Mouse (Mus musculus): ENCODE measurements at regions not wholly inside any gene's neighbourhood (a gene's known extent, or its start where the extent isn't known, plus 50 kb on each side); places are given as distances from the start of the nearest gene placed in this dataset.

DNA sequence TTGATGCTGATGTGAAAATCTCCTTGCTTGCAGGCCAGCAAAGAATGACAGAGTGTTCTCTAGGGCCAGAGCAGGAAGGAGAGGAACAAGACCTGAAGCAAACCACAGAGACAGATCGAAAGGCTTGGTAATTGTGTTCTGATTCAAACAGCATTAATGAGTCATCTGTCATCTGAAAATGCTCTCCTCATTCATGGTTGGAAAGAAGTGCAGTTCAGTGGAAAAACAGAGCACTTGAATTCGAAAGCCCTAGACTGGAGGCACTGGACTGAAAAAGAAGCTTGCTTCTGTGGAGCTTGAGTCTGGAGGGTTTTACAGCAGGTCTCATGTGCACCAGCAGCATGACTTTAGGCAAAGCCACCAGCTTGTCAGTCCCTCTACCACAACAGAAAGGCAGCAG is 374.3 kb upstream of the B430305J03Rik start:
- DNase-seq (ENCODE audit: low read depth): peak; percentile 3

DNA sequence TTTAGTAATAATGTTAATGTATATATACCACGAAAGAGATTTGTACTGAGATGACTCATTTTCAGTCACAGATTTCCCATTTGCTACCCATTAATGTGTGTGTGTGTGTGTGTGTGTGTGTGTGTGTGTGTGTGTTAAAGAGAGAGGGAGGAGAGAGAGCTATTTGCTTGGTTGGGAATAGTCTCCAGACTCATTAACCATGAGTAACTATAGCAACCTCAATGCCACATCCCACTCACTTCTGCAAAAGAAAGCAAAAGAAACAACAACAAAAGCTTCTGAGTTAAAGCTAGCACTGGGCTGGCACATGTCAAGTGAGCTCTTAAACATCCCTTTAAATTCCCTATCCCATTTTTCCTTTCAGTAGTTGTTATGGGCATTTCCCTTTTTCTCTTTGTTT is 372.8 kb upstream of the B430305J03Rik start:
- no peak for DNase-seq (ENCODE audit: low read depth)

DNA sequence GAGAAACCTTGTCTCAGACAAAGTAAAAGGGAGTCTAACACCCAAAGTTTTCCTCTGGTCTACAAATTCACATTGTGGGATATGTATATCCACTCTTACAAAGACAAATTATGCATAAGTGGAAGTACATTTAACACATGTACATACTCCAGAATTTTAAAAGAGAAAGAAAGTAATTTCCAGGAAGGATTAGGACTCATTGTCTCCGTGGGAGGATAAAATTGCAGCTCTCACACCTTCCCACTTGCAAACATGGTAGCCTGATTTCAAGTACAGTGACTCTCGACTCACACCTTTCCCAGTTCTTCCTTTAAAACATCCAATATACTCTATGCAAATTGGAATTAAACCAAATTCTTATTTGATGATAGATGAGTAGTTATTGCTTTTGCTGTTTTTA is 351.0 kb upstream of the B430305J03Rik start:
- no peak for DNase-seq (ENCODE audit: low read depth)

DNA sequence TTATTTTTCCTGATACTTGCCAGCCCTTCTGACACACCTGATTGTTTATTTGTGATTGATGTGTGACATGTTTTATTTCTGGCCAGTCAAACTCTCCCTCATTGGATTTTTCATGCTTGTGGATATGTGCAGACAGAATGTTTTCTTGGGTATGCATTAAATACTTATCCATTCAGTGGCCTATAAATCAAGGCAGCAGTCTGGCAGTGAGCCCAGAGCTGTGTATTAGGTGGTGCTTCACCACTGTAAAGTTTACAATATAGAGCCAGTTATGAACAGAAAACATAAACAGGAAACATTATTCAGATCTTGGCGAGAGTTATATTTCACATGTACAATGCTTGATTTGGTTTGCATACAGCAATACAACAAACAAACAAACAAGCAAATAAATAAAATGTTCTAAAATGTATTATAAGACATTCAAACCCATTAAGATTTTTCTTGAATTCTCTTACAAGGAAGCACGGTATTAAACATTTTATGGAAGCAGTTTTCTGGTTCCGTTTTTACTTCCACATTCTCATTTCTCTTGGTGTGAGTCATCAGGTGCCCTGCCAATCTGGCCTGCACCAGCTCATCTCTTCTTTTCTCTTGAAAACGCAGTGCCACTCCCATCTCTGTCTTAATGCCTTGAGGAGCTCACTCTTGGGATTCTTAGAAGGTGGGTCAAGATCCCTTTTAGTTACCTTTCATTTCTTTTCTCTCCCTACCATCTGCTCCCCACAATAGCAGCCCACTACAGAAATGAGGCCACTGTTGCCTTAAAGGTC is 322.4 kb upstream of the B430305J03Rik start:
- DNase-seq (ENCODE audit: low read depth): peak; percentile 28

DNA sequence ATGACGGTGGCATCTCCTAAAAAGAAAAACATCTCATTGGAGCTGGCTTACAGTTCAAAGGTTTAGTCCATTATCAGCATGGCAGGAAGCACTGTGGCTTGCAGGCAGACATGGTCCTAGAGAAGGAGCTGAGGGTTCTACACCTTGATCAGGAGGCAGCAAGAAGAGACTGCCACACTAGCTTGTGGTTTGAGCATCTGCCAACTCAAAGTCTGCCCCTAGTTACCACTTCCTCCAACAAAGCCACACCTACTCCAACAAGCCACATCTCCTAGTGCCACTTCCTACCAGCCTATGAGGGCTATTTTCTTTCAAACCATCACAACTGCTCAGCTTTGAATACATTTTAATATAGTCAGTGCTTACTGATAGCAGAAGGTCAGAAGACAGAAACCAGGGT is 305.1 kb upstream of the B430305J03Rik start:
- peak; percentile 83 for DNase-seq (ENCODE audit: low read depth)

DNA sequence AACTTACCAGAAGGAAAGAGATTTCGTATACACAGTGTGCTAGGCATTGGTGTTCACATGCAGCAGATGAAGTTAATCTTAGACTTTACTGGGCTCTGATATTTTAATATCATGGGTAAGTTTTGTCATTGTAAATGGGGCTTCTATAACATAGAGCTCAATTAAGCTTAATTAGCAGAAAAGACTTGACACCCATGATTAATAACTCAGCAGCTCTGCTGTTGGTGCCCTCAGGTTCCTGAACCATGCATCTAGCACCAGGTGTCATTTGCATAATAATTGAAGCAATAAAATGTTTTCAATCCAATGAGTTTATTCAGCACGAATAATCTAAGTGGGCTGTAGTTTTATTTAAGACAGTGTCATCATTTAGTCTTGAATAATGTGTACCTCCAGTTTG is 290.4 kb upstream of the B430305J03Rik start:
- DNase-seq (ENCODE audit: low read depth): no peak

DNA sequence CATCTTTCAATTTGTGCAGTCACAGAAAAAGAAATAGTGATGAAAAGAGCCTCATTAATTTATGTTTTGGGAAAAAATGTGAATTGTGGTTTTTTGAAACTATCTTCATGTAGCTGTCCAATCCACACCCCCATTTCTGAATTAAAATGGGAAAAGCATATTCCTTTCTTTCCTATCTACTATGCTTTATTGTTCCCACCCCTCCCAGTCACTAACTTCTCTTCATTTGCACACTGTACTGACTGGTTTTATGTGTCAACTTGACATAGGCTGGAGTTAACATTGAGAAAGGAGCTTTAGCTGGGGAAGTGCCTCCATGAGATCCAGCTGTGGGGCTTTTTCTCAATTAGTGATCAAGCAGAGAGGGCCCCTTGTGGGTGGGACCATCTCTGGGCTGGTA is 262.8 kb upstream of the B430305J03Rik start:
- DNase-seq (ENCODE audit: low read depth): no peak

DNA sequence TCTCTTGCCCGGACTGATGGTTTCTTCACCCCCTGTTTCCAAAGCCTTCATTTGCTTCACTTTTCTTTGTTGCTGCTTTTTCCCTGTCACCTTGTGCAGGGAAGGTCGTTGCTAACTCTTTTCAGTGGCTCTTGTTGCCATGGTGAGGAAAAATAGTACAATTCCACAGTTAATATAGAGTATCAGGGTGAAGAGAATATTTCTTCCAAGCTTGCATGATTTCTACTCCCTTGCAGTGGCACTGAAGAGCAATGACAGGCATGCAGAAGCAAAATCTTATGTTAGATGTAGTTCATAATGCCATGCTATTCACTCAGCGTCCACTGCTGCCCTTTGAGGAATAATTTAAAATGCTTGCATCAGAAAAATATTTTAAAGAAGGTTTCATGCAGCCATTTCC is 262.3 kb upstream of the B430305J03Rik start:
- DNase-seq (ENCODE audit: low read depth): no peak

DNA sequence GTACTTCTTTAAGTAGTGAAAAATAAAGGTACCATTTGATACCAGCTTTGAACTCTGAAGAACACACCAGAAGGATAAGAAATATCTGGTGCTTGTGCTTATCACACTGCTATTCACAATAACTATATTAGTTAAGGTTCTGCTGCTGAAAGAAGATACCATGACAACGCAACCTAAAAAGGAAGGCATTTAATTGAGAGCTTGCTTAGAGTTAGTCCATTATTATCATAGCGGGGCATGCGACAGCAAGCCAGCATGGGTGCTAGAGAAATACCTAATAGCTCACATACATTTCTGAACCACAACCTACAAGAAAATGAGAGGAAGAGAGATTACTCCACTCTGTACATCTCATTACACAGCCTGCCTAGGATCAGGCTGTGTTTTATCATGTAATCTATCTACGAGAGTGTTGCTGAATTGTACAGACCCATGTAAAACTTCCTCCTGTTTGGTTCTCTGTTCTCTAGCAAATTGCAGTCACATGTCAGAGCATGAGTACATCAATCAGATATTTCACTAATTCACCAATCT is 258.3 kb upstream of the B430305J03Rik start:
- no peak for DNase-seq (ENCODE audit: low read depth)

DNA sequence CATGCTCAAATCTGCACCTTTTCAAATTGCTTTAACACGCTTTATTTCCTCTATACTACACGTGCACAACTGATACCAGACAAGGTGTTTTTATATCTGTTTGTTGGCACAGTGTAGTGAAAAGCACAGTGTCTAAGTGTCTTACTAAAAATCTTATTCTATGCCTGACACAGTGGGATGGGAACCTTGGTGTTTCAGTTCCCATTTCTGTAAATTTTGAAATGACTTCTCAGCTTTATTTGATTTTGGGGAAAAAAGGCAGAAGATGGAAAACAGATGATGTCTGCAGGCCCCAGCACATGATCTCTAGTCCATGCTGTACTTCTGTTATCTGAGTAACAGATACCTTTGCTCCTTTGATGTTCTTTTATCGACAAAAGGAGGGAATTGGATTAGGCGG is 239.7 kb upstream of the B430305J03Rik start:
- no peak for DNase-seq (ENCODE audit: low read depth)

DNA sequence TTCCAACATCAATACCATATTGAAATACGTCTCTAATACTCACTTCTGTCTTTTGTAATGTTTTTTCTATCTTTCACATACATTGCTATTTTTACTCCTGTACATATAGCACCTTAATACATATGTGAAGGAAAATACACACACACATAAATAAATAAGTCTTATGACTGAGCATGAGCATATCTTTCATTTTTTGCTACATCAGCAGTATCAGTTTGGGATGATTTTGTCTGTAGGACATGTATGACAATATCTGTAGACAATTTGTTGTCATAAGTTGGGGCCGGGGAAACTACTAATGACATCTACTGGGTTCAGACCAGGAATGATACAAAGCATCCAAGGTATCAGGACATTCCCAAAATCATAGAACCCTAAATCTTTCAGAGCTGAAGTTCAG is 237.1 kb upstream of the B430305J03Rik start:
- no peak for DNase-seq (ENCODE audit: low read depth)

DNA sequence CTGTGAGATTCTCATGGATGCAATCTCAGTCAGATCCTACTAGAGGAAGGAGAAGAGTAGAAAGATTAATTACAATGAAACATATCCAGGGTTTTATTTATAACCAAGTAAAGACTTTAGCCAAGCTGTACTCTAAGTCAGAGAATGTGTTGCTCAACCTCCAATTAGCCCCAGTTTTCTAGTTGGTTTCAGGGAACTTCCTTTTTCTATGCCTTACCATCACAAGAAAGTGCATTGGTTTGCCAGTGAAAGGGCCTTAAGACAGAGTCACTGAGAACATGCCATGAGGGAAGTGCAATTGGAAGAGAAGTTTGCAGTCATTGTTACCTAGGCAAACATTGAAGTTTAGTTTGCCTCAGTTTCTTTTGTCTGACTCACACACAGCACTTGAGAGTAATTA is 229.8 kb upstream of the B430305J03Rik start:
- DNase-seq (ENCODE audit: low read depth): peak; percentile 29

DNA sequence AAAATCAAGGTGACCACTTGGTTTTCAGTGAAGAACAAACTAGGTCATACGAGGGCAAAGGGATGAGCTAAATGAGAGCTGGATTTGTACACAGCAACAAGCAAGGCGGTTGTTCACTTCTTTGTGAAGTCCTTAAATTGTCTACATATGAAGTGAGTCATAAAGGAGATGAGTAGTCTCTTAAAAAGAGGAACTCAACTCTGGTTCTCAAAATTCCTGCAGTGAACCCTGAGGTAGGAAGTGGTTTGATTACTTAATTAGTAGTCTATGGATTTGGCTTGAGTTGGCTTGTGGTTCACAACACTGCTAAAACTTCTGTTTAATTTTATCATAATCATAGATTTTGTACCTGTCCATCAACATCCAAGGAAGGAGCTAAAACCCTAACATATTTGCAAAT is 226.6 kb upstream of the B430305J03Rik start:
- peak; percentile 91 for DNase-seq (ENCODE audit: low read depth)

DNA sequence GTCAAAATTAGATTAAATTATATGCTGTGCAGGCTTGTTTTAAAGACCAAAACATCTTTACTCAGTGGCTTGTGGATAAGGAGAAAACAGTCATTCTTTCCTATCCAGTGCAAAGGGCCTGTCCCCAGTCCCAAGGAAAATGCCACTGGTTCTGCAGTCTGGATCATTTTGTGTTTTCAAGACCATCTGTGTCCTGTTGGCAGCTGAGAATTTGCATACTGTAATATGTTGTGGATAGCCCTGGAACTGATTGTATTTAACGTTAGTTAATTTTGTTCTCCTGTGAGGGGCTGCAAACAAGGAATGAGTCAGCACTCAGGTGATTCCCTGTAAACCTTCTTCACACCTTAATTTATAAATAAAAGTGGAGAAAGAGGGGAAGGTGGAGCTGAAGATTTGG is 217.9 kb upstream of the B430305J03Rik start:
- DNase-seq (ENCODE audit: low read depth): no peak

DNA sequence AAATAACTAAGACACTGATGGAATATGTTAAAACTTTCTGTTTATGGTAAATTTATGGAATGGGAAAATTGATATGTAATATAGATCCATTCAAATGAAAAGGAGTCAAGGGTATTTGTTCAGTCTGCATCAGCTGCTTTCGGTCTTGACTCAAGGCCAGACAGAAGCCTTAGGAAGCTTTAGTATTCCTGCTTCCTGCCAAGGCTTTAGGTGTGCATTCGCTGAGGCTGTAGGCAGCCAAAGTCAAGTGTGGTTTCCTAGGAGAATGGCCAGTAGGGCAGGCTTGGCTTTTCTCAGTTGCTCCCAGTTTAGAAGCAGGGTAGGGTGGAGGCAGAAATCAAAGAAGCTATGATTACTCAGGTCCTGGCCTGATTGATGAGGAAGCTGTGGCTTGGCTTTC is 217.2 kb upstream of the B430305J03Rik start:
- no peak for DNase-seq (ENCODE audit: low read depth)

DNA sequence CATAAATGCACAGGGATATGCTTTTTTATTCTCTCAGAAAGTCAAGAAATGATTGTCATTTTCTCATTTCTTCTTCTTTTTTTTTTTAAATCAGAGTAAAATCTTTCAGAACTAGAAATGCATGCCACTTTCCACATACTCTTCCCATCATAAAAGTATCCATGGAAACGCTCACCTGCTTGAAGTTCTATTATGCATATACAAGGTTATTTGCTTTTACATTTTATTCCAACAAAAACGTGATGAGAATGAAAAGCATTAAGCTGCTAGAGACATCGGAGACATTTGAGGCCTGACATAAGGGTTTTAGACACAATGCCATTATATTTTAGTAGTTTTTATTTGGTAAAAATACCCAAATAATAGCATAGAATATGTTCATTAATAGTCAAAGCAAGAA is 214.5 kb upstream of the B430305J03Rik start:
- no peak for DNase-seq (ENCODE audit: low read depth)

DNA sequence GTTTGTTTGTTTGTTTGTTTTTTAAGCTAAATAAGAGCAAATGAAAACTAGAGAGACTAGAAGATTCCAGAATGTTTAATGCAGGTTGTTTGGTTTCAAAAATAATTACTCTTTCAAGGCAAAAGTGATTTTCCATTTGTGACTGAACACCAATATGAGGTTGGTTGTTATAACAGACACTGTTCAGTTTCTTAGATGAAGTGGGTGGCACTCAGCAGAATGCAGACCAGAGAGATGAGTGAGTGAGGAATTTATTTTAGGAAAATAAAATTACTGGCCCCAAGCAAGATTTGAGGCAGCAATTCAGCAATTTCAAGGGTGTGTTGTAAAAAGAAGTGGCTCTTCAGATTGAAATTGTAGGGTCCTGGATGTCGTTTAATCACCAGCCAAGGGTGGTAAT is 171.4 kb upstream of the B430305J03Rik start:
- DNase-seq (ENCODE audit: low read depth): no peak

DNA sequence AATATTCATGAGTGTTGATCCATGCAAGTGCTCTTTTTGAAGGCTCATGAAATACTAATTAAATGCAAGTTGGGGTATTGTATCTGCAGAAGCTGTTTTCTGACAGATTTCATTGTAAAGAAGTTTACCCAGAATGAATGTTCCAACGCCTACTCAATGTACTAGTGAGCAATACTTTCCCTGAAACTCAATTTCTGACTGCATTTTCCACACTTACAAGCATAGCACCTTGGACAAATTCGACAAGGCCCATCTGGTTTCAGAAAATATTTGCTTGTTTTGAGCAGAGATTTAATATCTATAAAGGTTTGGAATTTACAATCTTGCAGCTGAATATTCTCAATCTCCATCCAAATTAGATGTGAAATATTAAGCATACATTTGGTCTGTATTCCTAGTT is 170.0 kb upstream of the B430305J03Rik start:
- no peak for DNase-seq (ENCODE audit: low read depth)

DNA sequence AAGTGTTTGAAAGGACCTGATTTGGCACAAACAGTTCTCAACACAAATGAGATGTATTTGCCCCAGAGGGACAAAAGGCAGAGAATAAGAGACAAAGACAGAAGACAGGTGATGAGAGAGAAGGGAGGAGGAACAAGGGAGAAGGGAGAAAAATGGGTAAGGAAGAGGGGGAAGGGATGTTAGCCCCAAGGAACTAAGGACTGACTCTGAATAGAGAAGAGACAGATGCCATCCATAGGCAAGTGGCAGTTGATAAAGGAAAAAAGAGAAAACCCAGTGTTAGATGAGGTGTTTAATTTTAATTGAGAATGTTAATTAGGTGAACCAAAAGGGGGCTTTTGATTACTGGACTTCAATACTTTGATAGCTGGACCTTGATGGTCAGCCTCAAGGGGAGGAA is 137.4 kb upstream of the B430305J03Rik start:
- DNase-seq (ENCODE audit: low read depth): no peak

DNA sequence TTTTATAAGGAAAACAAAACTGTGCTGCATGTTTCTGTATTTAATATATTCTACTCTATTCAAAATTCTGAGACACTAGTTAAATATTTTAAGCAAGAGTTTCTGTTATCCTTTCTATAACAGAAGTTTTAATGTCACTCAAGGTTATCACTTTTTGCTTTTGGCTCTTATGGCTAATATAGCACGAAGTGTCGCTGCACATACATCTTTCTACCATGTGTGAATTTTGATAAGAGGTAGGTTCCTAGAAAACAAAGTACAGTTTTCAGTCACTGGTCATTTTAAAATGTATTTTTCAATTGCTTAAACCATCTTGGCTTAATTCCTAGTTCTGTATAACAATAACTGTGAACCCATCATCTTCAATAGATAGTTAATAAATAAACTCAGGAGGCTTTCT is 129.1 kb upstream of the B430305J03Rik start:
- no peak for DNase-seq (ENCODE audit: low read depth)

DNA sequence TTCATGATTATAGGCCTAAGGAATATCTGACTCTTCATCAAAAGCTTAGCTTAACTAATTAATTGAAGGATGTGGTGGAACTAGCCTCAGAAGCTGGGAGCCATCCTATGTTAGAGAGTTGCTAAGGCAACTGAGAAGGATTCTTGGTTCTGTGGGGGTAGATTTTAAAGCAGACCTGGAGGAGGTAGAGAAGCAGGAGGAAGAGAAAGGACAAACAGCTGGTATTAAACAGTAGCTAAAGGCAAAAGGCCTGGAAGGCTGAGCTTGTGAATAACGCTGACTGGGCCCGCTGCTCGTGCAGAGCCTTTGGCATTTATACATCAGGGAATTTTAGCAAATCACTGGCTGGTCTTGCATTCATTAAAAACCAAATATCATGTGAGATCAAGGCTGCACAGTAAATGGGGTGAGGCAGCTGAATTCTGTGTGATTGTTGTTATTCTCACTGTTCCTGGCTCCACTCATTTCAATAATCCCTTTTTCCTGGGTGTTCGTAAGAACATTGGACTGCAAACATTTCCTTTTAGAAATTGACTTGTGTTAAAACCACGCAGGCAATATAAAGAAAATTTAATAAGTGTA is 121.1 kb upstream of the B430305J03Rik start:
- no peak for DNase-seq (ENCODE audit: low read depth)

DNA sequence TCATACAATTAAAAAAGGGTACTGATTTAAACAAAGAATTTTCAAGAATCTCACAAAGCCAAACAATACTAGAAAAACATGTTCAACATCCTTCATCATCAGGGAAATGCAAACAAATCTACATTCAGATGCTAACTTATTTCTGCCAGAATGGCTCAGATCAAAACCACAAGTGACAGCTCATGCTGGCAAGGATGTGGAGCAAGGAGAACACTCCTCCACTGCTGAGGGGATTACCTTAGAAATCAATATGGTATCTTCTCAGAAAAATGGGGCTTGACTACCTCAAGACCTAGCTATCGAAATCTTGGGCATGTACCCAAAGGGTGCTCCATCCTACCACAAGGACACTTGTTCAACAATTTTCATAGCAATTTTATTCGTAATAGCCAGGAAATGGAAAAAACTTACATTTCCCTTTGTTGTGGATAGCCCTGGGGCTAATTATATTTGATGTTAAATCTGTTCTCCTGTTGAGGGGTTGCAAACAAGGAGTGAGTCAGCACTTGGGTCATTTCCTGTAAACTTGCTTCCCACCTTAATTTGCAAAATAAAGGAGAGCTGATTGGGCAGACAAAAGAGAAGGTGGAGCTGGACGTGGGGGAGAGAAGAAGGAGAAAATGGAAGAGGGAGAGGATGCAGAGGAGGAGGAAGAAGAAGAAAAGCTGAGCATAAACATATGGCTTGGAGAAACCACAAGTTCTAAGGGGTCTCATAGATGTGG is 113.3 kb upstream of the B430305J03Rik start:
- DNase-seq (ENCODE audit: low read depth): peak; percentile 25

DNA sequence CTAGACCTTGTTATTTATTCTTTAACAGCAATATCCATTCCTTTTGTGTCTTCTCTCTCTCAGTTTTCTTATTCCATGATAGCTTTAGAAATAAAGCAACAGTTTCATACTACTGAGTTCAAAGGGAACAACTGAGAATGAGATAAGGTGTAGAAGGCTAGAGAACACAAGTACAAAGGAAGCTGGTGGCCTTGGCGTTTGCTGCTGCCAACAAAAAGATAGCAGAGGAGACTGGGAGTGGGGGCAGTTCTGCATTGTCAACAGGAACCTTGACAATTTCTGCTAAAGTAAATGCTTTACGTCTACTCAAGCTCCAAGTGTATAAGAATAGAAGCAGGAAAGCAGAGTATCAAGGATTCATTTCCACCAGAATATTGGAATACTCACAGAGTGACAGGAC is 109.3 kb upstream of the B430305J03Rik start:
- DNase-seq (ENCODE audit: low read depth): peak; percentile 20
